Mouse (Mus musculus) CH12.LX (cell line): ENCODE results near the gene Ppp2r5e.

Experiments used
- CHD2 ChIP-seq: IDR thresholded peaks from 2 replicates; pipeline ENCODE4 v1.6.1; 2011; ENCODE audit warnings: low read length, improper control_type of control experiment
- CTCF ChIP-seq, 2 experiments: IDR thresholded peaks in 1 of 2; conservative IDR thresholded peaks in 1 of 2; 2 replicates each; pipeline ENCODE4 v1.5.1; 2011 to 2012; ENCODE audit warnings: low read depth in 2 of 2, low read length in 2 of 2, improper control_type of control experiment in 1 of 2, inconsistent platforms in 1 of 2, mild to moderate bottlenecking in 1 of 2, moderate library complexity in 1 of 2
- EP300 ChIP-seq: IDR thresholded peaks from 2 replicates; pipeline ENCODE4 v1.6.1; 2011; ENCODE audit warnings: low read length, improper control_type of control experiment
- MXI1 ChIP-seq: IDR thresholded peaks from 2 replicates; pipeline ENCODE4 v1.6.1; 2011; ENCODE audit warnings: mild to moderate bottlenecking, low read depth, low read length, improper control_type of control experiment
- NRF1 ChIP-seq: IDR thresholded peaks from 2 replicates; pipeline ENCODE4 v1.6.1; 2014; ENCODE audit warnings: low read depth, mild to moderate bottlenecking, inconsistent platforms, low read length, improper control_type of control experiment, moderate library complexity
- PAX5 ChIP-seq: IDR thresholded peaks from 2 replicates; pipeline ENCODE4 v1.6.1; 2012; ENCODE audit warnings: low read length, inconsistent platforms, mixed read lengths
- POLR2A ChIP-seq: IDR thresholded peaks from 2 replicates; pipeline ENCODE4 v1.6.1; 2011; ENCODE audit warnings: low read depth, mild to moderate bottlenecking, improper control_type of control experiment, low read length
- POLR2AphosphoS2 ChIP-seq: IDR thresholded peaks from 2 replicates; pipeline ENCODE4 v1.6.1; 2011; ENCODE audit warnings: low read depth, low read length, improper control_type of control experiment
- RCOR1 ChIP-seq: conservative IDR thresholded peaks from 2 replicates; pipeline ENCODE4 v1.6.1; 2012; ENCODE audit warnings: low read depth, mild to moderate bottlenecking, inconsistent platforms, low read length, improper control_type of control experiment
- TBP ChIP-seq: conservative IDR thresholded peaks from 2 replicates; pipeline ENCODE4 v1.6.1; 2011; ENCODE audit warnings: low read depth, low read length, improper control_type of control experiment
- TCF12 ChIP-seq: IDR thresholded peaks from 2 replicates; pipeline ENCODE4 v1.6.1; 2014; ENCODE audit warnings: low read depth, mild to moderate bottlenecking, inconsistent platforms, low read length, improper control_type of control experiment
- USF1 ChIP-seq: IDR thresholded peaks from 2 replicates; pipeline ENCODE4 v1.6.1; 2014; ENCODE audit warnings: low read depth, mild to moderate bottlenecking, inconsistent platforms, low read length, improper control_type of control experiment
- ZKSCAN1 ChIP-seq: IDR thresholded peaks from 2 replicates; pipeline ENCODE4 v1.6.1; 2012; ENCODE audit warnings: low read depth, inconsistent platforms, low read length, improper control_type of control experiment, borderline replicate concordance

- TF ChIP-seq USF1, result no peak
- no peak for TF ChIP-seq CTCF (conservative IDR thresholded peaks at IDR 0.05 in 1 of 2, IDR thresholded peaks at IDR 0.05 in 1 of 2; ENCODE audit: low read depth in 2 of 2, low read length in 2 of 2)
- TF ChIP-seq POLR2AphosphoS2, result no peak
- 0 out of 2 replicates have a peak, but pooled peaks have one; percentile 47 for TF ChIP-seq TBP
- no peak for TF ChIP-seq POLR2A
- TF ChIP-seq RCOR1, result peak; percentile 89
- TF ChIP-seq ZKSCAN1, result no peak
- peak; percentile 98 for TF ChIP-seq EP300
- no peak for TF ChIP-seq NRF1
- TF ChIP-seq CHD2, result peak; percentile 66
- TF ChIP-seq PAX5, result no peak
- TF ChIP-seq MXI1, result peak; percentile 69; the same call in 1 of the 2 replicates
- TF ChIP-seq TCF12, result peak; percentile 67
Observed at GRCm38 (mm10) chr12:75528857-75529808, 66.9 kb downstream of the Ppp2r5e start.
